22 mouse cellular contexts compared by ENCODE assay signal in the genomic region with DNA sequence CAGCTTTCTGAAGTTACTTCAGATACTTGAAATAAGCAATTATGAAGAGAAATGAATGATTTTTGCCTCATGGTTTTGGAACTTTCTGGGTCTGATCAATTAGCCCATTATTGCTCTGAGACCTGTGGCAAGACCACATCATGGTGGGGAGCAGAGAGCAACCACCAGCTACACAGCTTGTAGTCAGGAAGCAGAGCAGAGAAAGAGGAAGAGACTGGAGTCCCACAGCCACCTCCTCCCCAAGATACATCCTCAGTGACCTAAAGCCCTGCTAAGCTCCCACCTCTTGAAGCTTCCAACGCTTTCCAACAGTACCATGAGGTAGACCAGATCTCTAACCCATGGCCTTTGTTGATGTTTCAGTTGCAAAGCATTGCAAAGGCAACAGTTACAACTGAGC. TPM values are rescaled to one million over a fixed set of nuclear protein-coding genes. Genes with fewer than 3 reads are reported as not detected.
DNase-seq lines count a peak whose midpoint lies in the region; ATAC-seq and TF ChIP-seq lines count a peak whose summit lies in the region.
"Had no signal": no experiment of that assay in that cellular context is flagged by ENCODE, and none has a peak within 500 bp of the region (broad histone marks: within the 10 kb centered on the region; RNA-seq: fewer than 3 reads in every experiment).

No protein-coding gene starts in this region.

- no peaks in the 10 kb centered on the region for H3K79me2 ChIP-seq in heart, adult 2 months (replicated peaks; ENCODE audit: control insufficient read depth, insufficient read depth, low read length)

- H3K9ac ChIP-seq in heart, adult 2 months (ENCODE audit: low read depth, low read length): no peak overlapping the region
- H3K9ac ChIP-seq in liver, embryonic 16.5 days (ENCODE audit: low read depth, low read length): no peak overlapping the region
- no peak overlapping the region for H3K9ac ChIP-seq in hindbrain, embryonic 14.5 days
- H3K9ac ChIP-seq: hindbrain, embryonic 15.5 days had no signal

- 78% methylated on average over 1 of the region's 1 CpGs for WGBS in heart, embryonic 10.5 days
- 70% methylated on average over 1 of the region's 1 CpGs for WGBS in heart, adult 2 months
- 31% methylated on average over 1 of the region's 1 CpGs for WGBS in liver, embryonic 16.5 days (ENCODE audit: insufficient replicate concordance)
- 88% methylated on average over 1 of the region's 1 CpGs for WGBS in hindbrain, embryonic 14.5 days

- TF ChIP-seq CTCF in heart, adult 2 months (IDR thresholded peaks at IDR 0.05): no peak

- no peaks in the 10 kb centered on the region for H3K27me3 ChIP-seq in heart, embryonic 10.5 days (ENCODE audit: insufficient read depth, poor library complexity, severe bottlenecking)
- no peaks in the 10 kb centered on the region for H3K27me3 ChIP-seq in heart, adult 2 months (ENCODE audit: control insufficient read depth, insufficient read depth, low read length)
- H3K27me3 ChIP-seq in liver, embryonic 16.5 days (ENCODE audit: control insufficient read depth, insufficient read depth, low read depth, low read length): no peaks in the 10 kb centered on the region
- no peaks in the 10 kb centered on the region for H3K27me3 ChIP-seq in hindbrain, embryonic 14.5 days (ENCODE audit: control insufficient read depth, insufficient read depth, low read length)
- H3K27me3 ChIP-seq: hindbrain, embryonic 15.5 days had no signal

- no peak for TF ChIP-seq POLR2A in heart, adult 2 months (IDR thresholded peaks at IDR 0.05; ENCODE audit: insufficient read depth, low read depth, low read length)

- H3K4me1 ChIP-seq in heart, embryonic 10.5 days: peaks cover 11% of the 10 kb centered on the region; the same call in 1 of the 2 replicates
- H3K4me1 ChIP-seq in heart, adult 2 months (ENCODE audit: control insufficient read depth, insufficient read depth, low read length): no peaks in the 10 kb centered on the region
- peaks cover 29% of the 10 kb centered on the region for H3K4me1 ChIP-seq in liver, embryonic 16.5 days (ENCODE audit: control insufficient read depth, low read depth, low read length)
- H3K4me1 ChIP-seq in hindbrain, embryonic 14.5 days (replicated peaks; ENCODE audit: control insufficient read depth, insufficient read depth, low read length): no peaks in the 10 kb centered on the region
- H3K4me1 ChIP-seq: embryonic facial prominence, embryonic 10.5 days; hindbrain, embryonic 10.5 days had no signal

- peak overlapping the region; percentile 62 for H3K27ac ChIP-seq in heart, embryonic 10.5 days
- no peak overlapping the region for H3K27ac ChIP-seq in heart, adult 2 months
- H3K27ac ChIP-seq in liver, embryonic 16.5 days (ENCODE audit: low read length): peak overlapping the region; percentile 79
- no peak overlapping the region for H3K27ac ChIP-seq in hindbrain, embryonic 14.5 days
- H3K27ac ChIP-seq: embryonic facial prominence, embryonic 10.5 days; gastrocnemius, adult 2 months; hindbrain, embryonic 10.5 days; hindbrain, embryonic 15.5 days had no signal

- peak; percentile 55 to 71 for ATAC-seq in hematopoietic stem cell, adult 5-6 weeks (replicated peaks in 1 of 2; ENCODE audit: insufficient read depth in 1 of 2, low FRiP score in 2 of 2, low TSS enrichment in 1 of 2, low read depth in 1 of 2, poor library complexity in 2 of 2, severe bottlenecking in 2 of 2)
- ATAC-seq in liver, embryonic 16.5 days (ENCODE audit: low read depth): no peak
- no peak for ATAC-seq in hindbrain, embryonic 14.5 days (ENCODE audit: low FRiP score)
- ATAC-seq: activated CD4-positive, CD25-positive, alpha-beta regulatory T cell, adult 4 months; forebrain, embryonic 14.5 days; Patski had no signal

- H3K9me3 ChIP-seq in heart, embryonic 10.5 days: no peaks in the 10 kb centered on the region
- no peaks in the 10 kb centered on the region for H3K9me3 ChIP-seq in liver, embryonic 16.5 days (replicated peaks; ENCODE audit: control insufficient read depth, low read length)
- H3K9me3 ChIP-seq in hindbrain, embryonic 14.5 days (ENCODE audit: control insufficient read depth, low read length): no peaks in the 10 kb centered on the region
- H3K9me3 ChIP-seq: embryonic facial prominence, embryonic 10.5 days; hindbrain, embryonic 10.5 days; hindbrain, embryonic 15.5 days had no signal

- TF ChIP-seq EP300 in heart, adult 2 months (IDR thresholded peaks at IDR 0.05; ENCODE audit: insufficient read depth, low read depth, low read length): no peak

- H3K4me2 ChIP-seq in liver, embryonic 16.5 days (ENCODE audit: low read depth, low read length): no peak overlapping the region
- no peak overlapping the region for H3K4me2 ChIP-seq in hindbrain, embryonic 14.5 days (replicated peaks)
- H3K4me2 ChIP-seq: hindbrain, embryonic 15.5 days had no signal

- H3K4me3 ChIP-seq in heart, embryonic 10.5 days: no peak overlapping the region
- H3K4me3 ChIP-seq in heart, adult 2 months: no peak overlapping the region
- no peak overlapping the region for H3K4me3 ChIP-seq in liver, embryonic 16.5 days (ENCODE audit: low read depth, low read length)
- no peak overlapping the region for H3K4me3 ChIP-seq in hindbrain, embryonic 14.5 days (replicated peaks; ENCODE audit: low read length)
- H3K4me3 ChIP-seq: embryonic facial prominence, embryonic 10.5 days; gastrocnemius, adult 2 months; hindbrain, embryonic 10.5 days; hindbrain, embryonic 15.5 days had no signal

- no peaks in the 10 kb centered on the region for H3K36me3 ChIP-seq in heart, embryonic 10.5 days
- H3K36me3 ChIP-seq in heart, adult 2 months (ENCODE audit: control insufficient read depth, insufficient read depth, low read length): no peaks in the 10 kb centered on the region
- no peaks in the 10 kb centered on the region for H3K36me3 ChIP-seq in liver, embryonic 16.5 days (ENCODE audit: control insufficient read depth, insufficient read depth)
- no peaks in the 10 kb centered on the region for H3K36me3 ChIP-seq in hindbrain, embryonic 14.5 days (replicated peaks; ENCODE audit: control insufficient read depth, insufficient read depth)
- H3K36me3 ChIP-seq: embryonic facial prominence, embryonic 10.5 days; hindbrain, embryonic 10.5 days; hindbrain, embryonic 15.5 days had no signal

- intact Hi-C loops in heart, adult 2 months (cut with DNase I): no loop called here

- no peak for DNase-seq in heart, embryonic 10.5 days (ENCODE audit: low spot score)
- DNase-seq in heart, adult 2 months: no peak
- DNase-seq in 416B (ENCODE audit: low read depth): peak; percentile 42
- no peak for DNase-seq in neural tube, embryonic 10.5 days (ENCODE audit: extremely low spot score, low spot score)
- no peak for DNase-seq in hindbrain, embryonic 14.5 days (ENCODE audit: low spot score)
- no peak for DNase-seq in kidney, postnatal 14 days
- DNase-seq: adrenal gland, postnatal 14 days; cerebellum, adult 11-12 months; cerebellum, adult 9-10 months; cerebellum, postnatal 25 days; gastrocnemius, adult 2 months; gastrocnemius, postnatal 36 days; heart, adult 18-20 months; heart, postnatal 10 days had no signal

RNA-seq across cellular contexts. Expression of a gene that starts 41.0 kb away (rescaled TPM):
- 5.2 and 6.5 TPM in 2 replicates for polyA plus RNA-seq in heart, embryonic 10.5 days (2016; fragmentation: Nextera tagmentation; extraction: Ambion mirVana)
- total RNA-seq in heart, adult 2 months (2021): 1 to 10 TPM; 1.3 TPM
- 0.86 and 2.3 TPM in 2 replicates for polyA plus RNA-seq in heart, adult 2 months (2012; rRNA removed)
- 10.8 and 14.4 TPM in 2 replicates for total RNA-seq in hematopoietic stem cell, adult 5-6 weeks (2017)
- 3.9 and 4.2 TPM in 2 replicates for polyA plus RNA-seq in liver, embryonic 16.5 days (2015; fragmentation: Nextera tagmentation; extraction: Ambion mirVana)
- 119 and 150 TPM in 2 replicates for polyA plus RNA-seq in hindbrain, embryonic 14.5 days (2014; fragmentation: Nextera tagmentation; extraction: Ambion mirVana)

Comparison
In these comparisons a context has a peak if more than half of its experiments do, and no peak if none do; other contexts are left out.
1. H3K27ac ChIP-seq: peak in heart, embryonic 10.5 days (single experiment) and liver, embryonic 16.5 days (single experiment); none in heart, adult 2 months (single experiment) and hindbrain, embryonic 14.5 days (single experiment).
2. ATAC-seq: peak in hematopoietic stem cell, adult 5-6 weeks (2 of 2); none in liver, embryonic 16.5 days (single experiment) and hindbrain, embryonic 14.5 days (single experiment).
3. RNA of a gene that starts 41.0 kb away (polyA plus RNA-seq): 119 to 150 TPM in hindbrain, embryonic 14.5 days; 5.2 to 6.5 TPM in heart, embryonic 10.5 days, 3.9 to 4.2 TPM in liver, embryonic 16.5 days and 0.86 to 2.3 TPM in heart, adult 2 months; every median in the first group is over 10 times any median in the second.